Mouse (Mus musculus) lung, postnatal 0 days (tissue): Measurements from ENCODE around the gene Hrg. TPM values are rescaled to one million over a fixed set of nuclear protein-coding genes. Genes with fewer than 3 reads are reported as not detected.

Experiments used
- ATAC-seq: fragments of 200-750 bp; cut with Nextera tagmentation; 2 replicates; pipeline ENCODE4 v1.8.0; 2017; ENCODE audit warnings: moderate library complexity
- DNase-seq: peaks from one replicate; pipeline ENCODE4 v3.0.0-alpha.2; 2016; ENCODE audit warnings: low spot score
- H3K27ac ChIP-seq: fragments of 300-500 bp; sonication (generic); 2 replicates; pipeline ENCODE4 v1.5.1; 2014; ENCODE audit warnings: antibody characterized with exemption, mild to moderate bottlenecking, low read length, mixed read lengths
- H3K27me3 ChIP-seq: fragments of 300-500 bp; sonication (generic); replicated peaks from 2 replicates; pipeline ENCODE4 v1.6.1; 2014; ENCODE audit warnings: low read length, mixed read lengths; ENCODE audit not compliant: insufficient read depth
- H3K36me3 ChIP-seq: fragments of 300-500 bp; sonication (generic); 2 replicates; pipeline ENCODE4 v1.6.1; 2014; ENCODE audit warnings: low read length, mixed read lengths; ENCODE audit not compliant: insufficient read depth
- H3K4me1 ChIP-seq: fragments of 300-500 bp; sonication (generic); 2 replicates; pipeline ENCODE4 v1.6.1; 2014; ENCODE audit warnings: antibody characterized with exemption, low read depth, low read length, mixed read lengths; ENCODE audit not compliant: insufficient read depth
- H3K4me2 ChIP-seq: fragments of 300-500 bp; sonication (generic); replicated peaks from 2 replicates; pipeline ENCODE4 v1.6.1; 2014; ENCODE audit warnings: low read depth, mild to moderate bottlenecking, low read length, moderate library complexity, mixed read lengths
- H3K4me3 ChIP-seq: fragments of 300-500 bp; sonication (generic); 2 replicates; pipeline ENCODE4 v1.5.1; 2014; ENCODE audit warnings: low read depth, low read length
- H3K9ac ChIP-seq: fragments of 300-500 bp; sonication (generic); replicated peaks from 2 replicates; pipeline ENCODE4 v1.6.1; 2014; ENCODE audit warnings: low read depth, mild to moderate bottlenecking
- H3K9me3 ChIP-seq: fragments of 300-500 bp; sonication (generic); 2 replicates; pipeline ENCODE4 v1.6.1; 2016; ENCODE audit warnings: low read length, mixed read lengths
- CTCF ChIP-seq: IDR thresholded peaks from 2 replicates; pipeline ENCODE4 v1.5.1; 2016; ENCODE audit warnings: antibody characterized with exemption, mild to moderate bottlenecking
- EP300 ChIP-seq: IDR thresholded peaks from 2 replicates; pipeline ENCODE4 v1.6.1; 2016; ENCODE audit warnings: antibody characterized with exemption, mild to moderate bottlenecking, control low read depth
- WGBS: fragments of 180-500 bp; shearing (Covaris S2); extraction: QIAGEN DNeasy Blood & Tissue Kit; methylation state at CpG from one replicate; pipeline ENCODE4 v1.1.7; 2014; 5-methylcytosine and 5-hydroxymethylcytosine counted together
- polyA plus RNA-seq: library from polyadenylated mRNA; unstranded; fragments of >200 nt; fragmentation: Nextera tagmentation; extraction: Ambion mirVana; gene quantifications from 2 replicates; pipeline ENCODE4 v1.2.1, GENCODE M21; 2015

Hrg gene
- polyA plus RNA-seq: 0.06 and 0.07 TPM in 2 replicates

DNA sequence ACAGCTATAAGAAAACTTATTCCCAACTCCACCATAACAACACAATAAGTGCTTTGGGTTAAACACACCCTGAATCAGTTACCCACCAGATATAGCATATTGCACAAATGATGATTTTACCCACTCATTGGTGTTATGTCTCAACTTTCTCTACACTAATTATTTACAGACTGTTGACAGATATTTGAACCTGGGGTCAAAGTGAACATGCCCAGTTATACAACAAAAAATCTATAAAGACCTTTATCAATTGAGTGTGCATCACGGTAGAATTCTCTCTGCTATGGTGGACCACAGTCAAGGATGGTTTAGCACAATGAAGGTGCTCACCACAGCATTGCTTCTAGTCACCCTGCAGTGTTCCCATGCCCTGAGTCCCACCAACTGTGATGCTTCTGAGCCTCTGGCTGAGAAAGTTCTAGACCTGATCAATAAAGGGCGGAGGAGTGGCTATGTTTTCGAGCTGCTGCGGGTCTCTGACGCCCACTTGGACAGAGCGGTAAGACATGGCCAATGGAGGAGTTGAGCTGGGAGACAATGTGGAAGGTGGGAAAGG, at the start of gene Hrg:
TSS of gene Hrg (plus strand) at position 233 of the 556 bp plus-strand sequence.
- no peaks in the 10 kb centered on the region for H3K9me3 ChIP-seq
- H3K4me1 ChIP-seq: no peaks in the 10 kb centered on the region
- ATAC-seq: no peak
- H3K27ac ChIP-seq: no peak within 1 kb of the TSS
- H3K9ac ChIP-seq: no peak within 1 kb of the TSS
- H3K36me3 ChIP-seq: no peaks in the 10 kb centered on the region
- no peak within 1 kb of the TSS for H3K4me3 ChIP-seq
- 90% methylated on average over 6 of the region's 6 CpGs for WGBS
- TF ChIP-seq CTCF (no peak), EP300 (no peak)
- no peak for DNase-seq
- H3K27me3 ChIP-seq: no peaks in the 10 kb centered on the region
- H3K4me2 ChIP-seq: no peak within 1 kb of the TSS

DNA sequence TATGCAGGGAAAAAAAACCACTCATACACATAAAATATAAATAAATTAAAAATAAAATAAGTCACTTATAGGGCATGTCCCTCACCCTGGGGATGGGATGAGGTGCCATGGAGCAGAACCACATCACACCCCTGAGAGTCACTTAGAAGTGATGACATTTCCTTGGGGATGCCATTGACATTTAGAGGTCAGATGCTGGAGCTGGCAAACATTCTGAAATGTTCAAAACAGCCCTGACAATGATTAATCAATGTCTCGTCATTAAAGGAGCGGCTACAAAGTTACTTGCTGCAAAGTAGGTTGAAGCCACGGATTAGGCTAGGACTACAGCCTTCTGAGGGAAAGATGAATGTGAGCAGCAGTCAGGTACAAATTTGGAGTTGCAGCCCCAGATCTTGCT, 49.5 kb upstream of the Hrg start:
- no peaks in the 10 kb centered on the region for H3K4me1 ChIP-seq
- no peak overlapping the region for H3K9ac ChIP-seq
- no peak for ATAC-seq
- no peak overlapping the region for H3K4me3 ChIP-seq
- no peak for TF ChIP-seq EP300
- TF ChIP-seq CTCF: no peak
- H3K36me3 ChIP-seq: no peaks in the 10 kb centered on the region
- no peak overlapping the region for H3K4me2 ChIP-seq
- no peaks in the 10 kb centered on the region for H3K9me3 ChIP-seq
- H3K27me3 ChIP-seq: no peaks in the 10 kb centered on the region
- H3K27ac ChIP-seq: no peak overlapping the region
- DNase-seq: no peak
- 42% methylated on average over 3 of the region's 3 CpGs for WGBS

DNA sequence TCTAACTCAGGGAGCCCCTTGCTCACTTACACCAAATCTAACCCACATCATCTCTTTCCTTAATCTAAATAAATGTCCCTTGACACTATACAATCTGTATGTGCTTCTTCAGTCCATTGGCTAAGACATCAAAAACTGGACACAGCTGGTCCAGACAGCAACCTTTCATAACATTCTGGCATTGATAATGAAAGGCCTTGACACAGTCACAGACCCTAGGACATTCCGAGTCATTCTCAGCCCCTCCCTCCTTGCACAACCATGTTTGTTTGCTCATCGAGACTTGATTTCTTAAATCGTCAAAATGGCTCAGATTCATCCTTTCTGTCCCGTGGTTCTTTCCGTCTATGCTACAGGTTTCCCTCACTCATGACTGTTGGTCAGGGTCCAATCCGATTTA, 41.6 kb upstream of the Hrg start:
- Histone ChIP-seq H3K4me3 (no peak overlapping the region), H3K9ac (no peak overlapping the region), H3K4me2 (no peak overlapping the region), H3K9me3 (no peaks in the 10 kb centered on the region), H3K27me3 (no peaks in the 10 kb centered on the region), H3K4me1 (no peaks in the 10 kb centered on the region), H3K36me3 (no peaks in the 10 kb centered on the region), H3K27ac (no peak overlapping the region)
- WGBS: 81% methylated on average over 6 of the region's 6 CpGs
- ATAC-seq (no peak), DNase-seq (no peak)
- TF ChIP-seq EP300: no peak

DNA sequence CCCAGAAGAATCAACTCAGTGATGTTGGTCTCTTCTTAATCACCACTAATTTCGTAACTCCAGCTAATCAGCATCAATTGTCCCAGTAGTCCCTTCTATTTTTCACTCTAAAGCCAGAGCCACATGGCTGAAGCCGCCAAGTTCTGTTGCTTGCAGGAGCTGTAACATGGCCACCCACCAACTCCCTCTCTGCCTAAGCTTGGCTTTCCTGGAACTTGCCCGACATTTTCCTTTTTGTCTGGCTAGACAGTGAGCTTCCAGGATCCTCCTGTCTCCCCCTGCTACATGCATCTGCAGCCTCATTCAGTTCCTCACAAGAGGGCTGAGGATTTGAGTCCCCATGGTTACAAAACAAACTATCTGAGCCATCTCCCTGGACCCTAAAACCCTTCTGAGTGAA, 38.9 kb upstream of the Hrg start:
- Histone ChIP-seq H3K4me2 (no peak overlapping the region), H3K4me3 (no peak overlapping the region), H3K4me1 (no peaks in the 10 kb centered on the region), H3K27me3 (no peaks in the 10 kb centered on the region), H3K27ac (no peak overlapping the region), H3K36me3 (no peaks in the 10 kb centered on the region), H3K9me3 (no peaks in the 10 kb centered on the region), H3K9ac (no peak overlapping the region)
- WGBS: 67% methylated on average over 3 of the region's 3 CpGs
- ATAC-seq (no peak), DNase-seq (no peak)
- TF ChIP-seq EP300 (no peak), CTCF (no peak)

DNA sequence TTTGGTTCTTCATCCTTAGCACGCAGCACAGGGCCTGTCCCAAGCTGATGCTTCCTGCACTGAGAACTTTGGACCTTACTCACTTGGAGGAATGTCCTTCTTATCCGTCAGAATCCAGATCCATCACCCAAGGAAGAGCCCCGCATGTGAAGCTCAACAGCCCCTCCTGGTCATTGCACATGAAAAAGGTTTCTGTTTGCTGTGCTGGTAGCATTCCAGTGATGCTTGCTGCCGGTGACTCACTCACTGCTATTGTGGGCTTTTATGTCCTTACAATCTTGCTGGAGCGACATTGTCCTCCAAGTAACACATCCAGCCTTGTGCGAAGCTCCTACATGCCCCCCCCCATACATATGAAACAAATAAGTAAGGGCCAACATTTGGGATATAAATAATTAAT, 38.0 kb upstream of the Hrg start:
- no peak for ATAC-seq
- DNase-seq: no peak
- Histone ChIP-seq H3K9me3 (no peaks in the 10 kb centered on the region), H3K27me3 (no peaks in the 10 kb centered on the region), H3K4me1 (no peaks in the 10 kb centered on the region), H3K9ac (no peak overlapping the region), H3K4me2 (no peak overlapping the region), H3K27ac (no peak overlapping the region), H3K4me3 (no peak overlapping the region), H3K36me3 (no peaks in the 10 kb centered on the region)
- no peak for TF ChIP-seq EP300
- TF ChIP-seq CTCF: no peak
- WGBS: 71% methylated on average over 6 of the region's 6 CpGs

DNA sequence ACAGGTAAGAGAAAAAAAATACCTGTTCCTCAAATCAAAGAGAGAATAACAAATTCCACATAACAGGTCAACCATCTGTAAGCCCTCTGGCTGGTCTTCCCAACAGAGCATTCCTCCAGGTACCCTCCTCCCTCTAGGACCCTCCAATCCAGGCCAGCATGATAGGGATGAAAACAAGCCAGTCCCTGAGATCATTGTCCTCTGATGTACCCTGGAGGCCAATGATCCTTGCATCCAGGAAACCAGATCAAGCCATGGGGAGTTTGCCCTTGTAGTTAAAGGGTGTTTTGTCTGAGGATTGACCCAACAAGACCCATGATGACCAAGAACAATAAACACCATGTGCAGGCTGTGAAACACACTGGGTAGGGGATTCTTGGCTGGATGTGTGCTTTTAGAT, 36.6 kb upstream of the Hrg start:
- no peaks in the 10 kb centered on the region for H3K9me3 ChIP-seq
- no peak for ATAC-seq

DNA sequence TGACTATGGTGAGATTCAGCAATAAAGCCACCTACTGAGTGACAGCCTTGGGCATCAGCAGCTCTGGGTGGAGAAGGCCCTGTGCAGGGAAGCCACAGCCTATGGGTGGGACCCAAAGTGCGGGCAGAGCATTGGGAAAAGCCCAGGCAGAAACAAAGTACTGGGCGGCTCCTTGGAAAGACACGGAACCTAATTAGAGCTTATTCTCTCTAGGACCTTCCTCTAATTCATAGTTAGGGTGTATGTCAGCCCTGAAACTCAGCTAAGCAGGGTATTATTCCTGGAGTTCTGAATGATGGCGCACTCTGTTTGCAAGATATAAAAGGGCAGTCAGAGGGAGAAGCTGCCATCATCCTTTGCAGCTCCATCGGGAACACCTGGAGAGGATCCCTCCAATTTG, 32.8 kb upstream of the Hrg start, which contains the start of gene Fetub:
TSS of gene Fetub (plus strand) at position 301 of the 400 bp plus-strand sequence.
- H3K27me3 ChIP-seq: no peaks in the 10 kb centered on the region
- DNase-seq: no peak
- no peak within 1 kb of the TSS for H3K27ac ChIP-seq
- no peak within 1 kb of the TSS for H3K9ac ChIP-seq
- no peak for TF ChIP-seq CTCF
- TF ChIP-seq EP300: no peak
- H3K9me3 ChIP-seq: no peaks in the 10 kb centered on the region
- H3K36me3 ChIP-seq: no peaks in the 10 kb centered on the region
- no peak within 1 kb of the TSS for H3K4me2 ChIP-seq
- H3K4me1 ChIP-seq: no peaks in the 10 kb centered on the region
- 88% methylated on average over 5 of the region's 5 CpGs for WGBS
- ATAC-seq: no peak
- no peak within 1 kb of the TSS for H3K4me3 ChIP-seq

More for the DNA sequence above, 36.6 kb upstream of the Hrg start:
- no peak overlapping the region for H3K9ac ChIP-seq
- no peak overlapping the region for H3K4me3 ChIP-seq
- H3K27ac ChIP-seq: no peak overlapping the region
- H3K27me3 ChIP-seq: no peaks in the 10 kb centered on the region
- DNase-seq: no peak
- no peak for TF ChIP-seq CTCF
- no peak for TF ChIP-seq EP300
- H3K4me1 ChIP-seq: no peaks in the 10 kb centered on the region
- no peak overlapping the region for H3K4me2 ChIP-seq
- H3K36me3 ChIP-seq: no peaks in the 10 kb centered on the region
